8 mouse cellular contexts compared by ENCODE assay signal in genomic region chr10:80102216-80102915, GRCm38 (mm10). TPM values are rescaled to one million over a fixed set of nuclear protein-coding genes. Genes with fewer than 3 reads are reported as not detected.
DNase-seq lines count a peak whose midpoint lies in the region; ATAC-seq and TF ChIP-seq lines count a peak whose summit lies in the region.

No protein-coding gene starts in this region.

- peak; percentile 68 for TF ChIP-seq POLR2A in cortical plate, adult 2 months (IDR thresholded peaks at IDR 0.05; ENCODE audit: extremely low read depth, insufficient read depth, low read length)

- peak overlapping the region; percentile 91 for H3K27ac ChIP-seq in cortical plate, adult 2 months (ENCODE audit: insufficient read depth, low read length)
- peak overlapping the region; percentile 95 for H3K27ac ChIP-seq in midbrain, embryonic 10.5 days (replicated peaks)

- ATAC-seq in inflammation-experienced regulatory T-cells, adult 6 months: peak; percentile 98

- no peaks in the 10 kb centered on the region; the same call in 1 of the 2 replicates for H3K4me1 ChIP-seq in cortical plate, adult 2 months (ENCODE audit: control insufficient read depth, insufficient read depth, low read length)
- H3K4me1 ChIP-seq in midbrain, embryonic 10.5 days: peaks cover 50% of the 10 kb centered on the region

- DNase-seq in adrenal gland, adult (ENCODE audit: inconsistent age in 2 of 2, low spot score in 1 of 2): peak; percentile 90 to 94
- peak; percentile 89 for DNase-seq in gastrocnemius, postnatal 10 days
- peak; percentile 82 to 88 for DNase-seq in left cerebral cortex, postnatal 36 days (ENCODE audit: low spot score in 2 of 2)
- peak; percentile 88 for DNase-seq in midbrain, embryonic 10.5 days (ENCODE audit: low spot score)
- DNase-seq in right cerebral cortex, postnatal 36 days (ENCODE audit: low spot score in 2 of 2): peak; percentile 61 to 71
- peak; percentile 83 to 91 for DNase-seq in urinary bladder, postnatal 4 days (ENCODE audit: low spot score in 2 of 2)

- no peaks in the 10 kb centered on the region for H3K9me3 ChIP-seq in midbrain, embryonic 10.5 days (replicated peaks)

- H3K4me3 ChIP-seq in cortical plate, adult 2 months (ENCODE audit: insufficient read depth, low read length): peak overlapping the region; percentile 98
- peak overlapping the region; percentile 97 for H3K4me3 ChIP-seq in midbrain, embryonic 10.5 days

- WGBS in midbrain, embryonic 10.5 days: under 1% methylated on average over 53 of the region's 59 CpGs

- intact Hi-C loops in left cerebral cortex, postnatal 36 days (cut with DNase I): no loop called here

- H3K36me3 ChIP-seq in midbrain, embryonic 10.5 days: no peaks in the 10 kb centered on the region

- no peaks in the 10 kb centered on the region for H3K27me3 ChIP-seq in midbrain, embryonic 10.5 days (ENCODE audit: low read depth, poor library complexity, severe bottlenecking)

- no peak for TF ChIP-seq CTCF in cortical plate, adult 2 months (IDR thresholded peaks at IDR 0.05; ENCODE audit: extremely low read depth, insufficient read depth, low read length)

RNA-seq across cellular contexts. Expression of gene Sbno2, which starts 3.0 kb away (rescaled TPM):
- 22.9 and 24.4 TPM in 2 replicates for polyA plus RNA-seq in cortical plate, adult 2 months (2012; rRNA removed)
- total RNA-seq in gastrocnemius, postnatal 10 days (2021): 10 to 100 TPM in 1 of 2 experiments, 1 to 10 TPM in 1; 7.7 to 11.6 TPM
- polyA plus RNA-seq in inflammation-experienced regulatory T-cells, adult 6 months (2017; shearing (Covaris generic)): 10 to 100 TPM; 30.4 to 39.1 (median 32.6) TPM
- total RNA-seq in left cerebral cortex, postnatal 36 days (2021): 10 to 100 TPM; 14.5 to 25.5 TPM
- polyA plus RNA-seq in midbrain, embryonic 10.5 days (2016; fragmentation: Nextera tagmentation; extraction: Ambion mirVana): 15.0 and 15.2 TPM in 2 replicates

RNA-seq across cellular contexts. Expression of gene Stk11, which starts 13.2 kb away (rescaled TPM):
- 91.8 and 94.2 TPM in 2 replicates for polyA plus RNA-seq in cortical plate, adult 2 months (2012; rRNA removed)
- total RNA-seq in gastrocnemius, postnatal 10 days (2021): 100 to 1,000 TPM; 105 to 110 TPM
- 10 to 100 TPM; 23.5 to 30.3 (median 25.5) TPM for polyA plus RNA-seq in inflammation-experienced regulatory T-cells, adult 6 months (2017; shearing (Covaris generic))
- total RNA-seq in left cerebral cortex, postnatal 36 days (2021): 100 to 1,000 TPM in 1 of 2 experiments, 10 to 100 TPM in 1; 94.4 to 100 TPM
- 18.0 and 19.7 TPM in 2 replicates for polyA plus RNA-seq in midbrain, embryonic 10.5 days (2016; fragmentation: Nextera tagmentation; extraction: Ambion mirVana)

RNA-seq across cellular contexts. Expression of gene Atp5d, which starts 36.1 kb away (rescaled TPM):
- 620 and 641 TPM in 2 replicates for polyA plus RNA-seq in cortical plate, adult 2 months (2012; rRNA removed)
- total RNA-seq in gastrocnemius, postnatal 10 days (2021): 100 to 1,000 TPM; 576 to 659 TPM
- polyA plus RNA-seq in inflammation-experienced regulatory T-cells, adult 6 months (2017; shearing (Covaris generic)): 100 to 1,000 TPM; 297 to 357 (median 299) TPM
- 100 to 1,000 TPM; 334 to 384 TPM for total RNA-seq in left cerebral cortex, postnatal 36 days (2021)
- 463 and 481 TPM in 2 replicates for polyA plus RNA-seq in midbrain, embryonic 10.5 days (2016; fragmentation: Nextera tagmentation; extraction: Ambion mirVana)

RNA-seq across cellular contexts. Expression of gene Cbarp, which starts 38.3 kb away (rescaled TPM):
- 274 and 285 TPM in 2 replicates for polyA plus RNA-seq in cortical plate, adult 2 months (2012; rRNA removed)
- total RNA-seq in gastrocnemius, postnatal 10 days (2021): 1 to 10 TPM; 2.3 to 3.2 TPM
- 1 to 10 TPM in 2 of 3 experiments, under 1 TPM in 1; 0.60 to 2.3 (median 1.3) TPM for polyA plus RNA-seq in inflammation-experienced regulatory T-cells, adult 6 months (2017; shearing (Covaris generic))
- 100 to 1,000 TPM; 431 to 463 TPM for total RNA-seq in left cerebral cortex, postnatal 36 days (2021)
- polyA plus RNA-seq in midbrain, embryonic 10.5 days (2016; fragmentation: Nextera tagmentation; extraction: Ambion mirVana): 7.8 and 9.3 TPM in 2 replicates

RNA-seq across cellular contexts. Expression of gene Midn, which starts 45.7 kb away (rescaled TPM):
- polyA plus RNA-seq in cortical plate, adult 2 months (2012; rRNA removed): 26.6 and 33.8 TPM in 2 replicates
- total RNA-seq in gastrocnemius, postnatal 10 days (2021): 10 to 100 TPM; 34.3 to 62.7 TPM
- polyA plus RNA-seq in inflammation-experienced regulatory T-cells, adult 6 months (2017; shearing (Covaris generic)): 1 to 10 TPM; 7.3 to 9.3 (median 7.5) TPM
- 10 to 100 TPM; 76.2 to 78.8 TPM for total RNA-seq in left cerebral cortex, postnatal 36 days (2021)
- 17.8 and 19.7 TPM in 2 replicates for polyA plus RNA-seq in midbrain, embryonic 10.5 days (2016; fragmentation: Nextera tagmentation; extraction: Ambion mirVana)

Comparison
In these comparisons a context has a peak if more than half of its experiments do, and no peak if none do; other contexts are left out.
1. Peak in every context shown above with its lines: DNase-seq, ATAC-seq, H3K4me3 ChIP-seq and H3K27ac ChIP-seq.